Mouse (Mus musculus): Measurements from ENCODE around the gene Fpgs. TPM values are rescaled to one million over a fixed set of nuclear protein-coding genes. Genes with fewer than 3 reads are reported as not detected.

Fpgs gene
- polyA plus RNA-seq, 3 experiments from 2014 or later = 3.2 to 7.2 (median 5.8) TPM

Other genes starting within 250 kb of the Fpgs start
- gene Fam102a, start 168.8 kb downstream of the Fpgs start, polyA plus RNA-seq (2017; shearing (Covaris generic)) = 10 to 100 TPM; 40.7 to 52.4 (median 50.7) TPM
- gene Dpm2, start 133.3 kb downstream of the Fpgs start, polyA plus RNA-seq (2017; shearing (Covaris generic)) = 100 to 1,000 TPM; 126 to 160 (median 144) TPM
- not detected for gene Pip5kl1, start 129.3 kb downstream of the Fpgs start, polyA plus RNA-seq (2017; shearing (Covaris generic))
- gene 9430097D07Rik, start 128.5 kb downstream of the Fpgs start, polyA plus RNA-seq (2017; shearing (Covaris generic)) = under 1 TPM in 1 of 3 experiments, not detected in 2; 0.31 TPM
- gene St6galnac4, start 117.0 kb downstream of the Fpgs start, polyA plus RNA-seq (2017; shearing (Covaris generic)) = 10 to 100 TPM; 31.5 to 42.6 (median 33.5) TPM
- 1 to 10 TPM; 3.4 to 5.1 (median 4.3) TPM for gene St6galnac6, start 104.4 kb downstream of the Fpgs start, polyA plus RNA-seq (2017; shearing (Covaris generic))
- under 1 TPM in 1 of 3 experiments, not detected in 2; 0.52 TPM for gene Ak1, start 82.4 kb downstream of the Fpgs start, polyA plus RNA-seq (2017; shearing (Covaris generic))
- gene Eng, start 57.5 kb downstream of the Fpgs start, polyA plus RNA-seq (2017; shearing (Covaris generic)) = not detected
- gene Cdk9, start 8.9 kb upstream of the Fpgs start, polyA plus RNA-seq (2017; shearing (Covaris generic)) = 10 to 100 TPM; 21.2 to 31.2 (median 30.4) TPM
- gene Sh2d3c, start 16.9 kb upstream of the Fpgs start, polyA plus RNA-seq (2017; shearing (Covaris generic)) = 10 to 100 TPM; 56.2 to 83.0 (median 61.4) TPM
- gene 6330409D20Rik, start 36.9 kb upstream of the Fpgs start, polyA plus RNA-seq (2017; shearing (Covaris generic)) = 1 to 10 TPM in 2 of 3 experiments, not detected in 1; 1.2 to 1.3 TPM
- 10 to 100 TPM; 56.4 to 69.0 (median 67.4) TPM for gene Tor2a, start 53.1 kb upstream of the Fpgs start, polyA plus RNA-seq (2017; shearing (Covaris generic))
- 1 to 10 TPM in 1 of 3 experiments, under 1 TPM in 2; 0.55 to 1.8 (median 0.95) TPM for gene Ttc16, start 71.5 kb upstream of the Fpgs start, polyA plus RNA-seq (2017; shearing (Covaris generic))
- 1 to 10 TPM; 6.5 to 9.3 (median 8.1) TPM for gene Ptrh1, start 71.6 kb upstream of the Fpgs start, polyA plus RNA-seq (2017; shearing (Covaris generic))
- 1 to 10 TPM in 1 of 3 experiments, under 1 TPM in 1, not detected in 1; 0.53 to 1.3 TPM for gene Cfap157, start 80.3 kb upstream of the Fpgs start, polyA plus RNA-seq (2017; shearing (Covaris generic))
- 1 to 10 TPM; 2.3 to 6.1 (median 5.0) TPM for gene Stxbp1, start 143.1 kb upstream of the Fpgs start, polyA plus RNA-seq (2017; shearing (Covaris generic))
- gene Fam129b, start 172.0 kb upstream of the Fpgs start, polyA plus RNA-seq (2017; shearing (Covaris generic)) = 1 to 10 TPM in 1 of 3 experiments, under 1 TPM in 2; 0.15 to 3.2 (median 0.90) TPM

All from inflammation-experienced regulatory T-cells, adult 6 months (primary cell).